Mouse (Mus musculus) liver, postnatal 0 days (tissue): Measurements from ENCODE around the gene Mvb12b.

ENCODE experiments used
- CTCF ChIP-seq: sonication (generic); IDR thresholded peaks from 2 replicates; pipeline ENCODE4 v1.5.1; 2016; ENCODE audit warnings: antibody characterized with exemption, low read depth
- EP300 ChIP-seq: IDR thresholded peaks from 2 replicates; pipeline ENCODE4 v1.6.1; 2016; ENCODE audit warnings: antibody characterized with exemption, low read depth, mild to moderate bottlenecking

GRCm38 (mm10) chr2:33783419-33783818 lies 104.3 kb downstream of the Mvb12b start:
- TF ChIP-seq CTCF: no peak
- TF ChIP-seq EP300: no peak
